Mouse (Mus musculus) adrenal gland, postnatal 0 days (tissue): ENCODE data around the gene Zbtb14. TPM values are rescaled to one million over a fixed set of nuclear protein-coding genes. Genes with fewer than 3 reads are reported as not detected.

ENCODE experiments used
- polyA plus RNA-seq: library from polyadenylated mRNA; unstranded; fragments of >200 nt; fragmentation: Nextera tagmentation; extraction: Ambion mirVana; gene quantifications from 2 replicates; pipeline ENCODE4 v1.2.1, GENCODE M21; 2015

The Zbtb14 gene
- polyA plus RNA-seq: 10.9 and 13.5 TPM in 2 replicates

GRCm38 (mm10) chr17:69382511-69383100 is at the start of gene Zbtb14:
Gene Zbtb14 (plus strand): TSS chr17:69383050.

GRCm38 (mm10) chr17:69438990-69439491 is 56.2 kb downstream of the Zbtb14 start, which contains the start of gene Akain1:
Gene Akain1 (plus strand): TSS chr17:69439326.

Other genes with a start within 250 kb of the Zbtb14 start
- 0.17 and 0.43 TPM in 2 replicates for gene Akain1, start 56.3 kb downstream of the Zbtb14 start, polyA plus RNA-seq